Mouse (Mus musculus) heart, postnatal 0 days (tissue): ENCODE results near the gene Selenof.

Experiments used
- CTCF ChIP-seq: IDR thresholded peaks from 2 replicates; pipeline ENCODE4 v1.5.1; 2016; ENCODE audit warnings: antibody characterized with exemption, control low read depth, low read depth
- EP300 ChIP-seq: IDR thresholded peaks from 2 replicates; pipeline ENCODE4 v1.6.1; 2016; ENCODE audit warnings: antibody characterized with exemption, low read depth

- no peak for TF ChIP-seq EP300
- no peak for TF ChIP-seq CTCF
Measured at GRCm38 (mm10) chr3:144580281-144580680, 10.2 kb downstream of the Selenof start.
